Mouse (Mus musculus) megakaryocyte-erythroid progenitor cell, adult 5-6 weeks (primary cell): ENCODE results near the gene Rpl7a. TPM values are rescaled to one million over a fixed set of nuclear protein-coding genes. Genes with fewer than 3 reads are reported as not detected.
A peak's percentile ranks its signal among the peaks of the same experiment; 100 is the strongest.
"Not testable (repeated sequence)": the region's sequence is repeated elsewhere in the genome, so short reads cannot be mapped to it uniquely, and the experiment has no call there.

Experiments used
- ATAC-seq: replicated peaks from 2 replicates; pipeline ENCODE4 v1.8.0; 2016; ENCODE audit warnings: mild to moderate bottlenecking, inconsistent platforms; ENCODE audit not compliant: severe bottlenecking, poor library complexity, low FRiP score, low TSS enrichment
- total RNA-seq, 2 experiments: library from RNA; stranded (forward) in 1 of 2; stranded (reverse) in 1 of 2; fragments of 200-1000, 215-1000 nt in 1 of 2; fragments of >200 nt in 1 of 2; fragmentation: Nextera tagmentation in 1 of 2; gene quantifications; 2 replicates each; pipeline ENCODE4 v1.2.3; 2014 to 2017

The Rpl7a gene
- 2,329 and 2,826 TPM in 2 replicates for total RNA-seq (2014; fragmentation: Nextera tagmentation)
- 2,192 and 2,459 TPM in 2 replicates for total RNA-seq (2017)

- ATAC-seq: peak; percentile 81
Observed at GRCm38 (mm10) chr2:26910124-26910993, at the start of gene Rpl7a, which contains the start of gene Med22. Gene Rpl7a, plus strand, starts transcription at chr2:26910764. Gene Med22, minus strand, starts transcription at chr2:26910677.

GRCm38 (mm10) chr2:26862856-26863255, 47.7 kb upstream of the Rpl7a start:
- no peak for ATAC-seq

GRCm38 (mm10) chr2:26864879-26865278, 45.7 kb upstream of the Rpl7a start, which contains the start of gene Abo:
Gene Abo, minus strand, starts transcription at chr2:26864979.
- ATAC-seq: no peak

GRCm38 (mm10) chr2:26870666-26871065, 39.9 kb upstream of the Rpl7a start:
- ATAC-seq: no peak

GRCm38 (mm10) chr2:26878571-26878970, 32.0 kb upstream of the Rpl7a start:
- ATAC-seq: no peak

- not testable (repeated sequence) for ATAC-seq
Observed at GRCm38 (mm10) chr2:26885541-26885940, 25.0 kb upstream of the Rpl7a start.

- ATAC-seq: not testable (repeated sequence)
Observed at GRCm38 (mm10) chr2:26886170-26886569, 24.4 kb upstream of the Rpl7a start.

GRCm38 (mm10) chr2:26895898-26896297, 14.7 kb upstream of the Rpl7a start:
- ATAC-seq: no peak

- ATAC-seq: no peak
Observed at GRCm38 (mm10) chr2:26900731-26901130, 9.8 kb upstream of the Rpl7a start.

GRCm38 (mm10) chr2:26901834-26902400, 8.6 kb upstream of the Rpl7a start:
- no peak for ATAC-seq

- peak; percentile 97 for ATAC-seq
Observed at GRCm38 (mm10) chr2:26902467-26903220, 7.9 kb upstream of the Rpl7a start, which contains the start of gene Surf6. Gene Surf6, minus strand, starts transcription at chr2:26902879.

- ATAC-seq: no peak
Observed at GRCm38 (mm10) chr2:26903311-26903710, 7.3 kb upstream of the Rpl7a start.

GRCm38 (mm10) chr2:26905936-26906335, 4.6 kb upstream of the Rpl7a start:
- no peak for ATAC-seq

GRCm38 (mm10) chr2:26906431-26906830, 4.1 kb upstream of the Rpl7a start:
- no peak for ATAC-seq

- ATAC-seq: no peak
Observed at GRCm38 (mm10) chr2:26907109-26907508, 3.5 kb upstream of the Rpl7a start.

- ATAC-seq: no peak
Observed at GRCm38 (mm10) chr2:26908710-26909386, 1.7 kb upstream of the Rpl7a start.

GRCm38 (mm10) chr2:26909387-26909784, 1.2 kb upstream of the Rpl7a start:
- ATAC-seq: no peak

GRCm38 (mm10) chr2:26910994-26911765, 616 bp downstream of the Rpl7a start:
- peak; percentile 46 for ATAC-seq
